Mouse (Mus musculus) C2C12 (cell line): ENCODE data around the gene Dhcr24. TPM values are rescaled to one million over a fixed set of nuclear protein-coding genes. Genes with fewer than 3 reads are reported as not detected.

ENCODE experiments used
- H3K27me3 ChIP-seq: one replicate; pipeline ENCODE4 v1.6.1; 2011; ENCODE audit not compliant: control insufficient read depth, insufficient read depth, insufficient read length
- H3K36me3 ChIP-seq: one replicate; pipeline ENCODE4 v1.6.1; 2011; ENCODE audit not compliant: control insufficient read depth, insufficient read depth
- H3K4me3 ChIP-seq: one replicate; pipeline ENCODE4 v1.5.1; 2011; ENCODE audit warnings: mild to moderate bottlenecking, control low read depth; ENCODE audit not compliant: poor library complexity, insufficient read depth, severe bottlenecking
- H3K79me2 ChIP-seq: one replicate; pipeline ENCODE4 v1.6.1; 2011; ENCODE audit not compliant: control insufficient read depth, insufficient read depth
- H3K79me3 ChIP-seq: one replicate; pipeline ENCODE4 v1.6.1; 2011; ENCODE audit warnings: low read depth, control low read depth
- H3ac ChIP-seq: one replicate; pipeline ENCODE3; 2011; ENCODE audit warnings: low read depth; ENCODE audit not compliant: control insufficient read depth, insufficient read length
- CEBPB ChIP-seq: IDR thresholded peaks from one replicate; pipeline ENCODE4 v1.6.1; 2011; ENCODE audit warnings: low read depth, mild to moderate bottlenecking, control low read depth, moderate library complexity
- CTCF ChIP-seq: IDR thresholded peaks from one replicate; pipeline ENCODE4 v1.5.1; 2011; ENCODE audit not compliant: control insufficient read depth, insufficient read depth, insufficient read length
- FOSL1 ChIP-seq: IDR thresholded peaks from one replicate; pipeline ENCODE4 v1.8.0; 2011; ENCODE audit warnings: mild to moderate bottlenecking, low read length; ENCODE audit not compliant: poor library complexity, insufficient read depth, severe bottlenecking
- MAX ChIP-seq: IDR thresholded peaks from one replicate; pipeline ENCODE4 v1.6.1; 2011; ENCODE audit warnings: mild to moderate bottlenecking, control low read depth
- MYOD1 ChIP-seq: IDR thresholded peaks from one replicate; pipeline ENCODE4 v1.6.1; 2011; ENCODE audit warnings: low read depth; ENCODE audit not compliant: control insufficient read depth, insufficient read length
- MYOG ChIP-seq: IDR thresholded peaks from one replicate; pipeline ENCODE4 v1.6.1; 2011; ENCODE audit not compliant: control insufficient read depth, insufficient read length; ENCODE audit errors: extremely low read depth
- USF1 ChIP-seq: IDR thresholded peaks from one replicate; pipeline ENCODE4 v1.6.1; 2011; ENCODE audit warnings: low read depth, mild to moderate bottlenecking, control low read depth, moderate library complexity
- polyA plus RNA-seq: library from polyadenylated mRNA; unstranded; fragments of >200 nt; fragmentation: generic; extraction: Trizol; gene quantifications from one replicate; pipeline ENCODE4 v1.2.1, GENCODE M21; 2012; ENCODE audit warnings: missing spikeins

Gene Dhcr24
- polyA plus RNA-seq, 1 experiment = 113 TPM

DNA sequence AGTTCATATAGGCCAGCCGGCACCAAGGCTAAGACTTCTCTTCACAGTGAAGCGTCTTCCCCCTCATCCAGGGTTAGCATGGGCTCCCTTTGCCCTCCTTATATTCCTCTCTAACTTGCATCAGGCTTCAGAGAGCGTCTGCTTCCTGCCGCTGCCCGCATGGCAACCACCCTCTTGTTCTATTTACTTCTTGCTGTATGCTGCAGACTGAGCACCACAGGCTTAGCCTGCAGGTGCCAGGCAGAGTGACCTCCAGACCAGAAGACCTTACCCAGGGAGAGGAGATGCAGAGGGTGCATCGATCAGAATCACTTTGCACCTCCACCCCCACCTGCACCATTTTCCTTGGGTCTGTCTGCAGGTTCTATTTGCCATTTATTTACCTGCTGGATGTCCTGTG lies 1.2 kb downstream of the Dhcr24 start:
- Histone ChIP-seq H3K36me3 (peaks cover 19% of the 10 kb centered on the region), H3K79me2 (peaks cover 55% of the 10 kb centered on the region), H3K79me3 (peaks cover 22% of the 10 kb centered on the region), H3K27me3 (no peaks in the 10 kb centered on the region), H3K4me3 (peak overlapping the region; percentile 59), H3ac (peak overlapping the region; percentile 8)
- TF ChIP-seq FOSL1 (no peak), MAX (no peak), USF1 (no peak), CTCF (no peak), MYOG (no peak), CEBPB (no peak), MYOD1 (no peak)

- Histone ChIP-seq H3K79me2 (peaks cover 63% of the 10 kb centered on the region), H3ac (no peak overlapping the region), H3K36me3 (peaks cover 30% of the 10 kb centered on the region), H3K4me3 (no peak overlapping the region), H3K27me3 (no peaks in the 10 kb centered on the region), H3K79me3 (peaks cover 22% of the 10 kb centered on the region)
- TF ChIP-seq CEBPB (no peak), CTCF (no peak), USF1 (no peak), FOSL1 (no peak)
These were observed 2.3 kb downstream of the Dhcr24 start for GRCm38 (mm10) chr4:106562837-106563790.

- H3K79me3 ChIP-seq = peaks cover 26% of the 10 kb centered on the region
- H3K27me3 ChIP-seq = no peaks in the 10 kb centered on the region
- peaks cover 37% of the 10 kb centered on the region for H3K36me3 ChIP-seq
- no peak for TF ChIP-seq MYOD1
- no peak for TF ChIP-seq CEBPB
- TF ChIP-seq FOSL1 = no peak
- TF ChIP-seq MYOG = no peak
- TF ChIP-seq USF1 = no peak
- TF ChIP-seq MAX = no peak
- TF ChIP-seq CTCF = no peak
- H3ac ChIP-seq = no peak overlapping the region
- H3K4me3 ChIP-seq = no peak overlapping the region
- H3K79me2 ChIP-seq = peaks cover 68% of the 10 kb centered on the region
These were observed 3.3 kb downstream of the Dhcr24 start for GRCm38 (mm10) chr4:106564161-106564560.

DNA sequence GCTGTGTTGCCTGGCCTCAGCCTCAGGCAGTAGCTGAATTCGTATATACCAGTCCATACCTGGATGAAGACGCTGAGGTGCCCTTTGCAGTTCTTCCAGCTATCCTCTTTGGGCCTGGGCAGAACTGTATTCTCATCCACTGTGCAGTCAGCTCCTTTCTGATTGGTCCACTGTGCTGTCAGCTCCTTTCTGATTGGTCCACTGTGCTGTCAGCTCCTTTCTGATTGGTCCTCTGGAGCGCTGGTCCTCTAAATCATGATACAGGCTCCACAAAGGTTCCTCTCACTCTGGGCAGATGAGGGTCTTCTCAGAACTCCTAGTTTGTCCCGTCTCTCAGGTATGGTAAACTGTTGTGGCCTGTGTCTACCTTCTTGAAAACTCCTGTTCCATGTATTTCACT lies 8.8 kb downstream of the Dhcr24 start:
- H3K27me3 ChIP-seq = no peaks in the 10 kb centered on the region
- H3K79me2 ChIP-seq = peaks cover 56% of the 10 kb centered on the region
- no peak for TF ChIP-seq MAX
- TF ChIP-seq MYOG = no peak
- no peak for TF ChIP-seq USF1
- TF ChIP-seq MYOD1 = no peak
- no peak for TF ChIP-seq FOSL1
- no peak for TF ChIP-seq CEBPB
- TF ChIP-seq CTCF = no peak
- H3ac ChIP-seq = no peak overlapping the region
- H3K36me3 ChIP-seq = peaks cover 62% of the 10 kb centered on the region
- H3K4me3 ChIP-seq = no peak overlapping the region
- peaks cover 19% of the 10 kb centered on the region for H3K79me3 ChIP-seq

GRCm38 (mm10) chr4:106571081-106571724 lies 10.4 kb downstream of the Dhcr24 start:
- H3K36me3 ChIP-seq = peaks cover 57% of the 10 kb centered on the region

More at GRCm38 (mm10) chr4:106571081-106571724, 10.4 kb downstream of the Dhcr24 start:
- H3K4me3 ChIP-seq = no peak overlapping the region
- no peak for TF ChIP-seq CEBPB
- TF ChIP-seq USF1 = peak; percentile 26
- H3K79me3 ChIP-seq = peaks cover 16% of the 10 kb centered on the region
- no peak overlapping the region for H3ac ChIP-seq
- H3K27me3 ChIP-seq = no peaks in the 10 kb centered on the region
- H3K79me2 ChIP-seq = peaks cover 43% of the 10 kb centered on the region
